Mouse (Mus musculus): ENCODE measurements around the gene C1qc. TPM values are rescaled to one million over a fixed set of nuclear protein-coding genes. Genes with fewer than 3 reads are reported as not detected.

C1qc gene
- polyA plus RNA-seq, 1 experiment from 2014 or later: 14.5 TPM

- Histone ChIP-seq H3K4me3 (ENCODE audit: low read depth, low read length) (no peak overlapping the region), H3K27ac (replicated peaks; ENCODE audit: low read depth, low read length) (no peak overlapping the region), H3K9ac (replicated peaks; ENCODE audit: low read length) (no peak overlapping the region), H3K4me2 (ENCODE audit: low read depth, low read length) (no peak overlapping the region), H3K36me3 (replicated peaks; ENCODE audit: control insufficient read depth, insufficient read depth, low read depth, low read length) (no peaks in the 10 kb centered on the region), H3K27me3 (ENCODE audit: control insufficient read depth, insufficient read depth, low read length) (no peaks in the 10 kb centered on the region), H3K9me3 (replicated peaks; ENCODE audit: control insufficient read depth, low read length) (no peaks in the 10 kb centered on the region), H3K4me1 (ENCODE audit: control insufficient read depth, insufficient read depth, low read length) (no peaks in the 10 kb centered on the region)
- ATAC-seq (replicated peaks; ENCODE audit: insufficient number of reproducible peaks, low FRiP score, low TSS enrichment, low read depth) (no peak), DNase-seq (ENCODE audit: low spot score) (no peak)
- 71% methylated on average over 3 of the region's 3 CpGs for WGBS
Measured at GRCm38 (mm10) chr4:136919526-136919925, 26.7 kb upstream of the C1qc start.

DNA sequence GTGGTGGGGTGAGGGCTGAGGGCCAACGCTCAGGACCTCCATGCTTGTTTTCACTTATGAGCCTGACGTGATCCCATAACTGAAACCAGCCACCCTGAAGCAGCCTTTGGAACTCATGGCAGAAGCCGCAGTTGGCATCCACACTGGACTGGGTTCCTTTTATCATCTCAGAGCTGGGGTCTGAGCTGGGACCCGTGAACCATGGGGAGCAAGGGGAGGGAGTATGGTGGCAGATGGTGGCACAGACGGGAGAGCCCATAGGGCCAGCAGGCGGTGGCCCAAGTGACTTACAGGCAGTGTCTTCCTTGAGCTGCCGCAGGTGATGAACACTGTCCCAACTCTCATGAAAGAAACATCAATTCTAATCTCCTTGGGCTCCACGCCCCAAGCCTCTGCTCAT, 26.0 kb upstream of the C1qc start:
- H3K9me3 ChIP-seq (replicated peaks; ENCODE audit: control insufficient read depth, low read length): no peaks in the 10 kb centered on the region
- no peak overlapping the region for H3K4me3 ChIP-seq (ENCODE audit: low read depth, low read length)
- H3K36me3 ChIP-seq (replicated peaks; ENCODE audit: control insufficient read depth, insufficient read depth, low read depth, low read length): no peaks in the 10 kb centered on the region
- WGBS: 80% methylated on average over 8 of the region's 8 CpGs
- DNase-seq (ENCODE audit: low spot score): no peak
- H3K27ac ChIP-seq (replicated peaks; ENCODE audit: low read depth, low read length): no peak overlapping the region
- no peak for ATAC-seq (replicated peaks; ENCODE audit: insufficient number of reproducible peaks, low FRiP score, low TSS enrichment, low read depth)
- H3K4me2 ChIP-seq (ENCODE audit: low read depth, low read length): no peak overlapping the region
- no peaks in the 10 kb centered on the region for H3K4me1 ChIP-seq (ENCODE audit: control insufficient read depth, insufficient read depth, low read length)
- H3K27me3 ChIP-seq (ENCODE audit: control insufficient read depth, insufficient read depth, low read length): no peaks in the 10 kb centered on the region
- H3K9ac ChIP-seq (replicated peaks; ENCODE audit: low read length): no peak overlapping the region

- ATAC-seq (replicated peaks; ENCODE audit: insufficient number of reproducible peaks, low FRiP score, low TSS enrichment, low read depth) (no peak), DNase-seq (ENCODE audit: low spot score) (no peak)
- H3K9me3 ChIP-seq (replicated peaks; ENCODE audit: control insufficient read depth, low read length): no peaks in the 10 kb centered on the region
- H3K4me1 ChIP-seq (ENCODE audit: control insufficient read depth, insufficient read depth, low read length): no peaks in the 10 kb centered on the region
- H3K4me2 ChIP-seq (ENCODE audit: low read depth, low read length): no peak overlapping the region
- no peak overlapping the region for H3K27ac ChIP-seq (replicated peaks; ENCODE audit: low read depth, low read length)
- H3K27me3 ChIP-seq (ENCODE audit: control insufficient read depth, insufficient read depth, low read length): no peaks in the 10 kb centered on the region
- no peak overlapping the region for H3K4me3 ChIP-seq (ENCODE audit: low read depth, low read length)
- H3K36me3 ChIP-seq (replicated peaks; ENCODE audit: control insufficient read depth, insufficient read depth, low read depth, low read length): no peaks in the 10 kb centered on the region
- H3K9ac ChIP-seq (replicated peaks; ENCODE audit: low read length): no peak overlapping the region
- WGBS: 48% methylated on average over 7 of the region's 7 CpGs
Measured at GRCm38 (mm10) chr4:136917165-136917524, 24.3 kb upstream of the C1qc start.

GRCm38 (mm10) chr4:136916359-136917164, 23.7 kb upstream of the C1qc start:
- 72% methylated on average over 20 of the region's 20 CpGs for WGBS
- Histone ChIP-seq H3K4me2 (ENCODE audit: low read depth, low read length) (no peak overlapping the region), H3K4me3 (ENCODE audit: low read depth, low read length) (no peak overlapping the region), H3K4me1 (ENCODE audit: control insufficient read depth, insufficient read depth, low read length) (no peaks in the 10 kb centered on the region), H3K9me3 (replicated peaks; ENCODE audit: control insufficient read depth, low read length) (no peaks in the 10 kb centered on the region), H3K9ac (replicated peaks; ENCODE audit: low read length) (no peak overlapping the region), H3K36me3 (replicated peaks; ENCODE audit: control insufficient read depth, insufficient read depth, low read depth, low read length) (no peaks in the 10 kb centered on the region), H3K27ac (replicated peaks; ENCODE audit: low read depth, low read length) (no peak overlapping the region), H3K27me3 (ENCODE audit: control insufficient read depth, insufficient read depth, low read length) (0 out of 2 replicates have a peak, but pooled peaks cover under 1% of the 10 kb centered on the region)
- DNase-seq (ENCODE audit: low spot score) (no peak), ATAC-seq (replicated peaks; ENCODE audit: insufficient number of reproducible peaks, low FRiP score, low TSS enrichment, low read depth) (no peak)

- H3K9ac ChIP-seq (replicated peaks; ENCODE audit: low read length): no peak overlapping the region
- 17% methylated on average over 9 of the region's 9 CpGs for WGBS
- no peak overlapping the region for H3K4me3 ChIP-seq (ENCODE audit: low read depth, low read length)
- no peaks in the 10 kb centered on the region for H3K36me3 ChIP-seq (replicated peaks; ENCODE audit: control insufficient read depth, insufficient read depth, low read depth, low read length)
- no peak for ATAC-seq (replicated peaks; ENCODE audit: insufficient number of reproducible peaks, low FRiP score, low TSS enrichment, low read depth)
- H3K4me1 ChIP-seq (ENCODE audit: control insufficient read depth, insufficient read depth, low read length): no peaks in the 10 kb centered on the region
- H3K27ac ChIP-seq (replicated peaks; ENCODE audit: low read depth, low read length): no peak overlapping the region
- H3K4me2 ChIP-seq (ENCODE audit: low read depth, low read length): no peak overlapping the region
- DNase-seq (ENCODE audit: low spot score): no peak
- H3K27me3 ChIP-seq (ENCODE audit: control insufficient read depth, insufficient read depth, low read length): peaks cover 4% of the 10 kb centered on the region; the same call in 1 of the 2 replicates
- H3K9me3 ChIP-seq (replicated peaks; ENCODE audit: control insufficient read depth, low read length): no peaks in the 10 kb centered on the region
Measured at GRCm38 (mm10) chr4:136912841-136913240, 20.0 kb upstream of the C1qc start.

DNA sequence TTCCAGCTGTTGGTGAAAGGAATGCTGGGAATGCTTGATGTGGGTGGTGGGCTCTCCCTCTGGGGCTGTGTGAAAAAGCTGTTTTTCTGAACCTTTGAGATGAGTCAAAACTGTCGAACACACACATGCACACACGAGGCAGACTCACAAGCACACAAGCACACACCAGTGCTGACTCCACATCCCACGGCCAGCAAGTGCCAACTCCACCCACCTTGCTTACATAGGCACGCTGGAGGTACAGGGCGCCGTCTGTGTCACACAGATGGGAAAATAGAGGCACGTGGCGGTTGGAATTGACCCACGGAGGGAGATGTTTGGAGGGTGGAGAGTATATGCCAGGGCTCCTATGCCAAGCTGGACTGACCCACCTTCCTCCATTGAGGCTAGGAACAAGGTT, 18.9 kb upstream of the C1qc start:
- ATAC-seq (replicated peaks; ENCODE audit: insufficient number of reproducible peaks, low FRiP score, low TSS enrichment, low read depth) (no peak), DNase-seq (ENCODE audit: low spot score) (no peak)
- no peak overlapping the region for H3K9ac ChIP-seq (replicated peaks; ENCODE audit: low read length)
- no peaks in the 10 kb centered on the region for H3K9me3 ChIP-seq (replicated peaks; ENCODE audit: control insufficient read depth, low read length)
- no peak overlapping the region for H3K4me2 ChIP-seq (ENCODE audit: low read depth, low read length)
- H3K27ac ChIP-seq (replicated peaks; ENCODE audit: low read depth, low read length): no peak overlapping the region
- no peaks in the 10 kb centered on the region for H3K36me3 ChIP-seq (replicated peaks; ENCODE audit: control insufficient read depth, insufficient read depth, low read depth, low read length)
- WGBS: 35% methylated on average over 9 of the region's 9 CpGs
- H3K27me3 ChIP-seq (ENCODE audit: control insufficient read depth, insufficient read depth, low read length): peaks cover 4% of the 10 kb centered on the region; the same call in 1 of the 2 replicates
- H3K4me3 ChIP-seq (ENCODE audit: low read depth, low read length): no peak overlapping the region
- H3K4me1 ChIP-seq (ENCODE audit: control insufficient read depth, insufficient read depth, low read length): no peaks in the 10 kb centered on the region

- H3K36me3 ChIP-seq (replicated peaks; ENCODE audit: control insufficient read depth, insufficient read depth, low read depth, low read length): no peaks in the 10 kb centered on the region
- H3K4me1 ChIP-seq (ENCODE audit: control insufficient read depth, insufficient read depth, low read length): no peaks in the 10 kb centered on the region
- no peak overlapping the region for H3K4me3 ChIP-seq (ENCODE audit: low read depth, low read length)
- H3K9ac ChIP-seq (replicated peaks; ENCODE audit: low read length): no peak overlapping the region
- no peaks in the 10 kb centered on the region for H3K9me3 ChIP-seq (replicated peaks; ENCODE audit: control insufficient read depth, low read length)
- H3K4me2 ChIP-seq (ENCODE audit: low read depth, low read length): no peak overlapping the region
- ATAC-seq (replicated peaks; ENCODE audit: insufficient number of reproducible peaks, low FRiP score, low TSS enrichment, low read depth): no peak
- WGBS: 2% methylated on average over 17 of the region's 17 CpGs
- peaks cover 8% of the 10 kb centered on the region for H3K27me3 ChIP-seq (ENCODE audit: control insufficient read depth, insufficient read depth, low read length)
- H3K27ac ChIP-seq (replicated peaks; ENCODE audit: low read depth, low read length): no peak overlapping the region
- no peak for DNase-seq (ENCODE audit: low spot score)
Measured at GRCm38 (mm10) chr4:136911211-136911646, 18.4 kb upstream of the C1qc start.

DNA sequence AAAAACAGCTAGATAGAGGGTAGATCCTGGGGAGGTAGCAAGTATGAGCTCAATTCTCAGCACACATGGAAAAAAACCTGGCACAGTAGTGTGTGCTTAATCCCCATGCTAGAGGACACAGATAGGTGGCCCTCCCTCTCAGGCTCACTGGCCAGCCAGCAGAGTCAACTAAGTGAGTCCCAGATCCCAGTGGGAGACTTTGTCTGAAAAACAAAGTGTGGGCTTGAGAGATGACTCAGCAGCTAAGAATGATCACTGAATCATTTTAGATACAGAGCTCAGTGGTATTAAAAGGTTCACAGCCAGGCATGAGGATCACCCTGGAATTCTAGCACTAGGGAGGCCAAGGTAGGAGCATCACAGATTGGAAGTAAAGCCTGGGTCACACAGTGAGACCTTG, 14.9 kb upstream of the C1qc start:
- DNase-seq (ENCODE audit: low spot score) (no peak), ATAC-seq (replicated peaks; ENCODE audit: insufficient number of reproducible peaks, low FRiP score, low TSS enrichment, low read depth) (no peak)
- Histone ChIP-seq H3K9me3 (replicated peaks; ENCODE audit: control insufficient read depth, low read length) (no peaks in the 10 kb centered on the region), H3K4me1 (ENCODE audit: control insufficient read depth, insufficient read depth, low read length) (no peaks in the 10 kb centered on the region), H3K9ac (replicated peaks; ENCODE audit: low read length) (no peak overlapping the region), H3K4me2 (ENCODE audit: low read depth, low read length) (no peak overlapping the region), H3K27ac (replicated peaks; ENCODE audit: low read depth, low read length) (no peak overlapping the region), H3K27me3 (ENCODE audit: control insufficient read depth, insufficient read depth, low read length) (peaks cover 28% of the 10 kb centered on the region), H3K36me3 (replicated peaks; ENCODE audit: control insufficient read depth, insufficient read depth, low read depth, low read length) (no peaks in the 10 kb centered on the region), H3K4me3 (ENCODE audit: low read depth, low read length) (no peak overlapping the region)

All from embryonic facial prominence, embryonic 11.5 days (tissue).